Mouse (Mus musculus): ENCODE measurements around the gene Sema3e. TPM values are rescaled to one million over a fixed set of nuclear protein-coding genes. Genes with fewer than 3 reads are reported as not detected.

Gene Sema3e
- total and polyA plus RNA-seq, 3 experiments = not detected

- dilution Hi-C loops (cut with MboI; ENCODE audit: extremely low pct_ligation_motif_present, extremely low pct_unique_long_range_greater_than_20kb, low sequenced_read_pairs) (no loop called here), in situ Hi-C loops (cut with MboI; ENCODE audit: low pct_ligation_motif_present, low pct_unique_long_range_greater_than_20kb, low sequenced_read_pairs) (no loop called here)
- Histone ChIP-seq H3K9me3 (replicated peaks; ENCODE audit: low read length) (peaks cover 32% of the 10 kb centered on the region), H3K4me2 (ENCODE audit: insufficient read depth, low read depth, poor library complexity, severe bottlenecking) (no peak overlapping the region), H3K4me3 (replicated peaks in 1 of 3; ENCODE audit: low read depth in 2 of 3, low read length in 2 of 3, poor library complexity in 1 of 3) (no peak overlapping the region), H3K27me3 (replicated peaks) (no peaks in the 10 kb centered on the region), H3K79me2 (replicated peaks; ENCODE audit: control insufficient read depth, extremely low read depth, insufficient read depth, poor library complexity, severe bottlenecking) (no peaks in the 10 kb centered on the region), H3K36me3 (replicated peaks in 1 of 2; ENCODE audit: control insufficient read depth in 1 of 2, insufficient read depth in 1 of 2, low read length in 1 of 2) (no peaks in the 10 kb centered on the region), H3K9ac (ENCODE audit: insufficient read depth, low read depth) (no peak overlapping the region), H3K27ac (ENCODE audit: insufficient read depth, low read depth) (no peak overlapping the region), H3K4me1 (ENCODE audit: control insufficient read depth in 1 of 2, insufficient read depth in 2 of 2) (no peaks in the 10 kb centered on the region)
- TF ChIP-seq TBP (conservative IDR thresholded peaks at IDR 0.05; ENCODE audit: low read depth, low read length) = no peak
- TF ChIP-seq MAX (IDR thresholded peaks at IDR 0.05; ENCODE audit: low read length) = no peak
- no peak for TF ChIP-seq ZMIZ1 (IDR thresholded peaks at IDR 0.05; ENCODE audit: low read depth, low read length)
- no peak for TF ChIP-seq MYC (IDR thresholded peaks at IDR 0.05; ENCODE audit: low read depth, low read length)
- no peak for TF ChIP-seq MAFK (IDR thresholded peaks at IDR 0.05; ENCODE audit: insufficient replicate concordance, low read length)
- no peak for TF ChIP-seq PAX5 (IDR thresholded peaks at IDR 0.05; ENCODE audit: low read length)
- TF ChIP-seq USF2 (conservative IDR thresholded peaks at IDR 0.05; ENCODE audit: low read depth, low read length) = no peak
- TF ChIP-seq MAZ (IDR thresholded peaks at IDR 0.05; ENCODE audit: low read depth, low read length) = no peak
- TF ChIP-seq SIN3A (IDR thresholded peaks at IDR 0.05; ENCODE audit: low read length) = no peak
- no peak for TF ChIP-seq JUN (IDR thresholded peaks at IDR 0.05; ENCODE audit: insufficient read depth, low read depth, low read length)
- TF ChIP-seq USF1 (IDR thresholded peaks at IDR 0.05; ENCODE audit: low read depth, low read length) = no peak
- no peak for TF ChIP-seq ZKSCAN1 (IDR thresholded peaks at IDR 0.05; ENCODE audit: borderline replicate concordance, low read depth, low read length)
- TF ChIP-seq NRF1 (IDR thresholded peaks at IDR 0.05; ENCODE audit: low read depth, low read length) = no peak
- no peak for TF ChIP-seq HCFC1 (IDR thresholded peaks at IDR 0.05; ENCODE audit: low read depth, low read length)
- TF ChIP-seq MEF2A (IDR thresholded peaks at IDR 0.05; ENCODE audit: borderline replicate concordance, low read depth, low read length) = no peak
- no peak for TF ChIP-seq KAT2A (IDR thresholded peaks at IDR 0.05; ENCODE audit: insufficient replicate concordance, low read length)
- TF ChIP-seq SMC3 (IDR thresholded peaks at IDR 0.05; ENCODE audit: low read depth, low read length) = no peak
- TF ChIP-seq ETS1 (conservative IDR thresholded peaks at IDR 0.05; ENCODE audit: low read depth, low read length) = no peak
- TF ChIP-seq IRF4 (IDR thresholded peaks at IDR 0.05; ENCODE audit: low read depth, low read length) = no peak
- no peak for TF ChIP-seq RCOR1 (conservative IDR thresholded peaks at IDR 0.05; ENCODE audit: low read depth, low read length)
- no peak for DNase-seq (ENCODE audit: extremely low read depth)
Observed at GRCm38 (mm10) chr5:14195172-14195819, 170.2 kb downstream of the Sema3e start.

All from CH12.LX (cell line).